In genomic region chr2:4615014-4615546, GRCm38 (mm10) we compare ENCODE assay signal across 16 mouse cellular contexts. TPM values are rescaled to one million over a fixed set of nuclear protein-coding genes. Genes with fewer than 3 reads are reported as not detected.
DNase-seq lines count a peak whose midpoint lies in the region; ATAC-seq and TF ChIP-seq lines count a peak whose summit lies in the region.
"Had no signal": no experiment of that assay in that cellular context is flagged by ENCODE, and none has a peak within 500 bp of the region (broad histone marks: within the 10 kb centered on the region; RNA-seq: fewer than 3 reads in every experiment).

No protein-coding gene starts in this region.

- peaks cover 25% of the 10 kb centered on the region for H3K36me3 ChIP-seq in heart, embryonic 16.5 days (ENCODE audit: control insufficient read depth, insufficient read depth)
- H3K36me3 ChIP-seq in lung, embryonic 15.5 days: peaks cover 35% of the 10 kb centered on the region
- H3K36me3 ChIP-seq in C2C12 (ENCODE audit: control insufficient read depth, insufficient read depth): peaks cover 36% of the 10 kb centered on the region
- H3K36me3 ChIP-seq in stomach, embryonic 16.5 days (ENCODE audit: control insufficient read depth, insufficient read depth, low read length): peaks cover 12% of the 10 kb centered on the region

- peaks cover 8% of the 10 kb centered on the region for H3K4me1 ChIP-seq in heart, embryonic 16.5 days (ENCODE audit: control insufficient read depth, insufficient read depth, low read length)
- H3K4me1 ChIP-seq in lung, embryonic 15.5 days: peaks cover 8% of the 10 kb centered on the region; the same call in 1 of the 2 replicates
- no peaks in the 10 kb centered on the region; the same call in 1 of the 2 replicates for H3K4me1 ChIP-seq in lung, adult 2 months (ENCODE audit: control insufficient read depth, insufficient read depth, low read length)
- H3K4me1 ChIP-seq in stomach, embryonic 16.5 days (ENCODE audit: control insufficient read depth, insufficient read depth, low read length): 0 out of 2 replicates have a peak, but pooled peaks cover under 1% of the 10 kb centered on the region

- H3K4me3 ChIP-seq in heart, embryonic 16.5 days (ENCODE audit: low read length): no peak overlapping the region
- H3K4me3 ChIP-seq in lung, embryonic 15.5 days: no peak overlapping the region
- H3K4me3 ChIP-seq in lung, adult 2 months (replicated peaks; ENCODE audit: extremely low read depth, low read depth, low read length): no peak overlapping the region
- H3K4me3 ChIP-seq in C2C12 (ENCODE audit: insufficient read depth, poor library complexity, severe bottlenecking): no peak overlapping the region
- no peak overlapping the region for H3K4me3 ChIP-seq in stomach, embryonic 16.5 days (replicated peaks; ENCODE audit: low read length)
- H3K4me3 ChIP-seq: hindbrain, embryonic 10.5 days; limb, embryonic 15.5 days; megakaryocyte, embryonic 14.5 days had no signal

- peak overlapping the region; percentile 37 for H3K27ac ChIP-seq in heart, embryonic 16.5 days (ENCODE audit: low read length)
- peak overlapping the region; percentile 46 for H3K27ac ChIP-seq in lung, embryonic 15.5 days
- H3K27ac ChIP-seq in stomach, embryonic 16.5 days (ENCODE audit: low read length): peak overlapping the region; percentile 37; the same call in 1 of the 2 replicates
- H3K27ac ChIP-seq: hindbrain, embryonic 10.5 days; hindbrain, postnatal 0 days; limb, embryonic 15.5 days had no signal

- H3K9ac ChIP-seq in heart, embryonic 16.5 days (ENCODE audit: low read length): no peak overlapping the region
- H3K9ac ChIP-seq in lung, embryonic 15.5 days: no peak overlapping the region
- H3K9ac ChIP-seq in stomach, embryonic 16.5 days (ENCODE audit: low read length): no peak overlapping the region
- H3K9ac ChIP-seq: limb, embryonic 15.5 days; liver, postnatal 0 days had no signal

- no peak for TF ChIP-seq CTCF in lung, adult 2 months (IDR thresholded peaks at IDR 0.05; ENCODE audit: insufficient read depth, low read length)
- no peak for TF ChIP-seq CTCF in C2C12 (IDR thresholded peaks at IDR 0.05; ENCODE audit: control insufficient read depth, insufficient read depth, insufficient read length)

- no peaks in the 10 kb centered on the region for H3K9me3 ChIP-seq in heart, embryonic 16.5 days (replicated peaks; ENCODE audit: control insufficient read depth, low read length)
- no peaks in the 10 kb centered on the region for H3K9me3 ChIP-seq in lung, embryonic 15.5 days
- H3K9me3 ChIP-seq in stomach, embryonic 16.5 days (replicated peaks; ENCODE audit: control insufficient read depth, low read length): no peaks in the 10 kb centered on the region
- H3K9me3 ChIP-seq: hindbrain, embryonic 10.5 days; limb, embryonic 15.5 days; megakaryocyte, embryonic 14.5 days had no signal

- H3K79me2 ChIP-seq in C2C12 (ENCODE audit: control insufficient read depth, insufficient read depth): no peaks in the 10 kb centered on the region

- no peak for TF ChIP-seq POLR2A in lung, adult 2 months (IDR thresholded peaks at IDR 0.05; ENCODE audit: borderline replicate concordance, extremely low read depth, low read depth, low read length)

- 79% methylated on average over 2 of the region's 2 CpGs for WGBS in heart, embryonic 16.5 days
- 69% methylated on average over 2 of the region's 2 CpGs for WGBS in lung, embryonic 15.5 days
- WGBS in lung, adult 2 months: 64% methylated on average over 2 of the region's 2 CpGs
- WGBS in stomach, embryonic 16.5 days: 83% methylated on average over 2 of the region's 2 CpGs

- no peak overlapping the region for H3K4me2 ChIP-seq in heart, embryonic 16.5 days (ENCODE audit: low read depth, low read length)
- no peak overlapping the region for H3K4me2 ChIP-seq in lung, embryonic 15.5 days
- H3K4me2 ChIP-seq in stomach, embryonic 16.5 days (ENCODE audit: low read depth, low read length): no peak overlapping the region
- H3K4me2 ChIP-seq: limb, embryonic 15.5 days had no signal

- no peaks in the 10 kb centered on the region for H3K27me3 ChIP-seq in heart, embryonic 16.5 days (ENCODE audit: control insufficient read depth, insufficient read depth, low read length)
- H3K27me3 ChIP-seq in lung, embryonic 15.5 days: no peaks in the 10 kb centered on the region
- no peaks in the 10 kb centered on the region for H3K27me3 ChIP-seq in C2C12 (ENCODE audit: control insufficient read depth, insufficient read depth, insufficient read length)
- H3K27me3 ChIP-seq in stomach, embryonic 16.5 days (ENCODE audit: control insufficient read depth, insufficient read depth, low read length): no peaks in the 10 kb centered on the region
- H3K27me3 ChIP-seq: limb, embryonic 15.5 days; megakaryocyte, embryonic 14.5 days had no signal

- no peak for DNase-seq in heart, postnatal 25 days (ENCODE audit: low spot score)
- no peak for DNase-seq in lung, adult 2 months
- DNase-seq: adrenal gland, adult 2 months; cerebellum, adult 9-10 months; liver, postnatal 0 days; right cerebral cortex, postnatal 4 days; thymus, postnatal 25 days had no signal

- ATAC-seq in heart, embryonic 16.5 days (replicated peaks; ENCODE audit: extremely low read depth, insufficient read depth, low FRiP score): no peak
- ATAC-seq in lung, embryonic 15.5 days (ENCODE audit: borderline replicate concordance, extremely low read depth, low FRiP score, low TSS enrichment): peak; percentile 31; the same call in 1 of the 2 replicates
- ATAC-seq in stomach, embryonic 16.5 days (ENCODE audit: insufficient read depth, low FRiP score): no peak
- ATAC-seq in erythroblast, adult 5-6 weeks (replicated peaks; ENCODE audit: low FRiP score, poor library complexity, severe bottlenecking): no peak
- ATAC-seq: liver, postnatal 0 days had no signal

- no peak overlapping the region for H3ac ChIP-seq in C2C12 (ENCODE audit: control insufficient read depth, insufficient read length, low read depth)

- intact Hi-C loops in heart, postnatal 25 days (cut with DNase I): no loop called here

- H3K79me3 ChIP-seq in C2C12 (ENCODE audit: low read depth): no peaks in the 10 kb centered on the region

TF ChIP-seq in C2C12, 6 proteins besides CTCF, POLR2A, EP300 and RAD21:
- TF ChIP-seq CEBPB (IDR thresholded peaks at IDR 0.05; ENCODE audit: low read depth) (peak; percentile 43), MAX (IDR thresholded peaks at IDR 0.05) (no peak)

RNA-seq across cellular contexts. Expression of gene Prpf18, which starts 36.8 kb away (rescaled TPM):
- 28.3 and 34.2 TPM in 2 replicates for polyA plus RNA-seq in heart, embryonic 16.5 days (2015; fragmentation: Nextera tagmentation; extraction: Ambion mirVana)
- 10 to 100 TPM; 33.3 to 38.3 TPM for total RNA-seq in heart, postnatal 25 days (2021)
- 40.1 and 46.4 TPM in 2 replicates for polyA plus RNA-seq in lung, embryonic 15.5 days (2015; fragmentation: Nextera tagmentation; extraction: Ambion mirVana)
- 10.6 and 15.2 TPM in 2 replicates for polyA plus RNA-seq in lung, adult 2 months (2012; rRNA removed)
- polyA plus RNA-seq in C2C12 (2012; fragmentation: generic; extraction: Trizol): 9.2 TPM
- polyA plus RNA-seq in stomach, embryonic 16.5 days (2015; fragmentation: Nextera tagmentation; extraction: Ambion mirVana): 33.8 and 35.1 TPM in 2 replicates
- total RNA-seq in erythroblast, adult 5-6 weeks (2015; ENCODE audit: low replicate concordance): 66.9 and 78.2 TPM in 2 replicates
- total RNA-seq in erythroblast, adult 5-6 weeks (2017; ENCODE audit: low replicate concordance): 197 and 224 TPM in 2 replicates
